Mouse (Mus musculus): Measurements from ENCODE around the gene Mettl7a3. TPM values are rescaled to one million over a fixed set of nuclear protein-coding genes. Genes with fewer than 3 reads are reported as not detected.
A peak's percentile ranks its signal among the peaks of the same experiment; 100 is the strongest.
"Not testable (repeated sequence)": the region's sequence is repeated elsewhere in the genome, so short reads cannot be mapped to it uniquely, and the experiment has no call there.

Mettl7a3 gene
- polyA plus RNA-seq, 1 experiment from 2014 or later, result not detected

DNA sequence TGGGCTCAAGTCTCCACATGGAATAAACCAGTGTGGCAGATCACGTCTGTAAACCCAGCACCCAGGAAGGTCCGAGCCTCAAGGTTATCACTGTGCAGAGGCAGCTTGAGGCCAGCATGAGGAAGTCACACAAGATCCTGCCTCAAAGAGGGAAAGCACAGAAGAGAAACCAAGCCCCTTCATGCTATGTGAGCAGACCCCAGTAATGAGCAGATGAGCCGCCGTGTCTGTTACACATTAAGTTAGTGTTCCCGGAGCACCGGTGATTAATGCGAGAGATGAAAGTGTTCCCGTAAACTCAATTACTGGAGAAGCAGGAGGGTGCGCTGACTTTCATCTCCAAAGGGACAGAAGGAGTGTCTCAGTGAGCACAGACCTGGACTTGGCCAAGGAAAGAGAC, 31.2 kb downstream of the Mettl7a3 start:
- not testable (repeated sequence) for H3K27me3 ChIP-seq (replicated peaks; ENCODE audit: control insufficient read depth, insufficient read depth, low read length); H3K4me3 ChIP-seq (ENCODE audit: low read depth, low read length); H3K9ac ChIP-seq (ENCODE audit: low read length); H3K27ac ChIP-seq (ENCODE audit: low read depth, low read length); ATAC-seq; H3K9me3 ChIP-seq (replicated peaks; ENCODE audit: control insufficient read depth, low read length); H3K36me3 ChIP-seq (ENCODE audit: control insufficient read depth, insufficient read depth, low read length); H3K4me2 ChIP-seq (ENCODE audit: low read length); H3K4me1 ChIP-seq (ENCODE audit: control insufficient read depth, insufficient read depth, low read length); DNase-seq (ENCODE audit: low spot score)
- WGBS, result 64% methylated on average over 7 of the region's 9 CpGs

DNA sequence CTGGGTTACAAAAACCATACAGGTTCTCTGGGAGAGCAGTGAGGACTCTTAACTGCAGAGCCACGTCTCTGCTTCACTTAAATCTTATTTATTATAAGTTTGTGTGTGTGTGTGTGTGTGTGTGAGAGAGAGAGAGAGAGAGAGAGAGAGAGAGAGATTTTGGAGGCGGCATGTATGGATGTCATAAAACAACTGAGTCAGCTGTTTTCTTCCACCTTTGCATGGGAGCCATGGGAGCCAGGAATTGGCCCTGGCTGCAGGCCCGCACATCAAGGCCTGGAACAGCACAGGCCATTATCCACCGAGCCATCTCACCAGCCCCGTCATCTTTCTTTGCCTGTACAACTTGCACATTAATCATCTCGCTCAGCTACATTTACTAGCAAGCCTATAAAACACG, 32.4 kb downstream of the Mettl7a3 start:
- no peak for ATAC-seq

DNA sequence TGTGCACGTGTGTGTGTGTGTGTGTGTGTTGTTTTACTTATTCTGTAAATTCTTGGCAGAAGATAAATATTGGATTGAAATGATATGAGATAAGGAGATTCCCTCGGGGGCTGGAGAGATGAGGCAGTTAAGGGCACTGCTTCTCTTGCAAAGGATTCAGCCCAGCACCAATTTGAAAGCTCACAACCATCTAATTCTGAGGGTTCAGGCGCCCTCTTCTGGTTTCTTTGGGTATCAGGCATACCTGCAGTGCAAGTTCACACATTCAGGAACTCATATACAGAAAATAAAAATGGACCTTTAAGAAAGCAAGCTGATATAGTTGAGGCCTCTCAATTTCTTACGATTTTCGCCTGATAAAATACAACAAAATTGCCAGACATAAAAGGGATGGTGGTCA, 40.3 kb downstream of the Mettl7a3 start:
- Histone ChIP-seq H3K27ac (ENCODE audit: low read depth, low read length) (no peak overlapping the region), H3K4me2 (ENCODE audit: low read length) (no peak overlapping the region), H3K36me3 (ENCODE audit: control insufficient read depth, insufficient read depth, low read length) (no peaks in the 10 kb centered on the region), H3K4me1 (ENCODE audit: control insufficient read depth, insufficient read depth, low read length) (no peaks in the 10 kb centered on the region), H3K27me3 (replicated peaks; ENCODE audit: control insufficient read depth, insufficient read depth, low read length) (no peaks in the 10 kb centered on the region), H3K4me3 (ENCODE audit: low read depth, low read length) (no peak overlapping the region), H3K9me3 (replicated peaks; ENCODE audit: control insufficient read depth, low read length) (no peaks in the 10 kb centered on the region), H3K9ac (ENCODE audit: low read length) (no peak overlapping the region)
- DNase-seq (ENCODE audit: low spot score) (peak; percentile 84), ATAC-seq (0 out of 2 replicates have a peak, but pooled peaks have one; percentile 29)
- 38% methylated on average over 5 of the region's 5 CpGs for WGBS

More for the DNA sequence above, 32.4 kb downstream of the Mettl7a3 start:
- no peaks in the 10 kb centered on the region for H3K4me1 ChIP-seq (ENCODE audit: control insufficient read depth, insufficient read depth, low read length)
- no peaks in the 10 kb centered on the region for H3K9me3 ChIP-seq (replicated peaks; ENCODE audit: control insufficient read depth, low read length)
- no peak overlapping the region for H3K4me2 ChIP-seq (ENCODE audit: low read length)
- 84% methylated on average over 7 of the region's 7 CpGs for WGBS
- no peak overlapping the region for H3K4me3 ChIP-seq (ENCODE audit: low read depth, low read length)
- H3K27ac ChIP-seq (ENCODE audit: low read depth, low read length), result no peak overlapping the region
- H3K9ac ChIP-seq (ENCODE audit: low read length), result no peak overlapping the region
- no peak for DNase-seq (ENCODE audit: low spot score)
- no peaks in the 10 kb centered on the region for H3K27me3 ChIP-seq (replicated peaks; ENCODE audit: control insufficient read depth, insufficient read depth, low read length)
- H3K36me3 ChIP-seq (ENCODE audit: control insufficient read depth, insufficient read depth, low read length), result no peaks in the 10 kb centered on the region

- not testable (repeated sequence) for DNase-seq (ENCODE audit: low spot score); H3K4me3 ChIP-seq (ENCODE audit: low read depth, low read length); H3K27me3 ChIP-seq (replicated peaks; ENCODE audit: control insufficient read depth, insufficient read depth, low read length); H3K9me3 ChIP-seq (replicated peaks; ENCODE audit: control insufficient read depth, low read length); H3K4me1 ChIP-seq (ENCODE audit: control insufficient read depth, insufficient read depth, low read length); H3K9ac ChIP-seq (ENCODE audit: low read length); H3K4me2 ChIP-seq (ENCODE audit: low read length); H3K27ac ChIP-seq (ENCODE audit: low read depth, low read length); H3K36me3 ChIP-seq (ENCODE audit: control insufficient read depth, insufficient read depth, low read length)
- WGBS, result 23% methylated on average over 3 of the region's 9 CpGs
- peak; percentile 61 for ATAC-seq
These were observed 43.2 kb downstream of the Mettl7a3 start for GRCm38 (mm10) chr15:100377847-100378505.

DNA sequence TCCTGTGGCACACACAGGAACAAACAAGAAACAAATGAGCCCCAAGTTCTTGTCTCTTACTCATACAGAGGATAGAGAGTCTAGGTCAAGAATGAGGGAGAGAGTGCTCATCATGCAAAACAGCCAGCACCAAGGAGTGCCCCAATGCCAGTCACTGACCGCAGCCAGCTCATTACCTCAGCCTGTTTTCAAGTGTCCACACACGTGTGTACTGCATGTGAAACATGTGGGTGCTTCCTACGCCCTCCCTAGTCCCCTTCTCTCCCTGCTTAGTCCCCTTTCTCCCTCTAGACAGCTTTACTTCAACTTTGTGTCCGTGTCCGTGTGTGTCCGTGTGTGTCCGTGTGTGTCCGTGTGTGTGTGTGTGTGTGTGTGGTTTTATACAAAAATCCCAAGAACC, 44.9 kb downstream of the Mettl7a3 start:
- no peak for ATAC-seq
- Histone ChIP-seq H3K9me3 (replicated peaks; ENCODE audit: control insufficient read depth, low read length) (no peaks in the 10 kb centered on the region), H3K36me3 (ENCODE audit: control insufficient read depth, insufficient read depth, low read length) (no peaks in the 10 kb centered on the region), H3K9ac (ENCODE audit: low read length) (no peak overlapping the region), H3K4me2 (ENCODE audit: low read length) (no peak overlapping the region), H3K27ac (ENCODE audit: low read depth, low read length) (no peak overlapping the region), H3K4me3 (ENCODE audit: low read depth, low read length) (no peak overlapping the region), H3K4me1 (ENCODE audit: control insufficient read depth, insufficient read depth, low read length) (no peaks in the 10 kb centered on the region), H3K27me3 (replicated peaks; ENCODE audit: control insufficient read depth, insufficient read depth, low read length) (no peaks in the 10 kb centered on the region)
- DNase-seq (ENCODE audit: low spot score), result no peak
- WGBS, result 88% methylated on average over 8 of the region's 8 CpGs

DNA sequence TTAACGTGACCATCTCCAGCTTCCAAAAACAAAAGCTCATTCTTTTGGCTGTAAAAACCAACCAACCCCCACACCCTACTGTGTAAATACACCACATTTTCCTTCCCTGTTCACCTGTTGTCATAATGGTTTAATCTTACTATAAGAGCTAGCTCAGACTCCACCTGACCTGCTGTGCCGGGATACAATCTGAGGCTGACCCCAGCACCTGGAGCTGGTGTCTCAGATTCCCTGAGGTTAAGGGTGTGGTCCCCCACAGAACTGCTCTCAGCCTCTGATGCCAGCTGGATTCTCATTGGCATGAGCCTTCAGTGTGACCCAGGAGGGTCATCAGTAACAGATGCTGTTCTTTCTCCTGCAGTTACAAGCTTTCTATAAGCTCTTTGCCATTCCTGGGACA, 45.4 kb downstream of the Mettl7a3 start:
- no peak for ATAC-seq
- Histone ChIP-seq H3K27me3 (replicated peaks; ENCODE audit: control insufficient read depth, insufficient read depth, low read length) (no peaks in the 10 kb centered on the region), H3K4me3 (ENCODE audit: low read depth, low read length) (no peak overlapping the region), H3K4me2 (ENCODE audit: low read length) (no peak overlapping the region), H3K4me1 (ENCODE audit: control insufficient read depth, insufficient read depth, low read length) (no peaks in the 10 kb centered on the region), H3K9me3 (replicated peaks; ENCODE audit: control insufficient read depth, low read length) (no peaks in the 10 kb centered on the region), H3K27ac (ENCODE audit: low read depth, low read length) (no peak overlapping the region), H3K9ac (ENCODE audit: low read length) (no peak overlapping the region), H3K36me3 (ENCODE audit: control insufficient read depth, insufficient read depth, low read length) (no peaks in the 10 kb centered on the region)
- 75% methylated on average over 2 of the region's 2 CpGs for WGBS
- DNase-seq (ENCODE audit: low spot score), result no peak

DNA sequence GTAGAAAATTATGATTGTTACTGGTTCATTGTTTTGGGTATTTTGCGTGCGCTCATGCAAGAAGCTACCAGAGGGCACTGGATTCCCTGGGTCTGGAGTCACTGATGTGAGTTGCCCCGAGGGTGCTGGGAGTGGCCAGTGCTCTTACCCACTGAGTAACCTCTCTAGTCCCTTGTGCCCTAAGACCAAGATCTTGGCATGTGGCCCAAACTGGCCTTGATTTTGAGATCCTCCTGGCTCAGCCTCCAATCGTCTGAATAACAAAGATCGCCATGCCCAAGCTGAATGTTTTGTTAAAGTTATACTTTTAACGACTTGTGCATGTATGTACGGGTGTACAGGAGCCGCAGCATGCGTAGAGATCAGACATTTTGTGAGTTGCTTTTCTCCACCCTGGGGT, 51.0 kb downstream of the Mettl7a3 start:
- Histone ChIP-seq H3K4me3 (ENCODE audit: low read depth, low read length) (no peak overlapping the region), H3K4me1 (ENCODE audit: control insufficient read depth, insufficient read depth, low read length) (no peaks in the 10 kb centered on the region), H3K9me3 (replicated peaks; ENCODE audit: control insufficient read depth, low read length) (no peaks in the 10 kb centered on the region), H3K27me3 (replicated peaks; ENCODE audit: control insufficient read depth, insufficient read depth, low read length) (no peaks in the 10 kb centered on the region), H3K36me3 (ENCODE audit: control insufficient read depth, insufficient read depth, low read length) (no peaks in the 10 kb centered on the region), H3K4me2 (ENCODE audit: low read length) (no peak overlapping the region), H3K27ac (ENCODE audit: low read depth, low read length) (no peak overlapping the region), H3K9ac (ENCODE audit: low read length) (no peak overlapping the region)
- WGBS, result 89% methylated on average over 9 of the region's 9 CpGs
- ATAC-seq (no peak), DNase-seq (ENCODE audit: low spot score) (no peak)

GRCm38 (mm10) chr15:100387544-100388223, 53.0 kb downstream of the Mettl7a3 start:
- ATAC-seq (no peak), DNase-seq (ENCODE audit: low spot score) (no peak)
- 94% methylated on average over 17 of the region's 17 CpGs for WGBS
- 0 out of 2 replicates have a peak, but pooled peaks cover 2% of the 10 kb centered on the region for H3K36me3 ChIP-seq (ENCODE audit: control insufficient read depth, insufficient read depth, low read length)
- H3K27me3 ChIP-seq (replicated peaks; ENCODE audit: control insufficient read depth, insufficient read depth, low read length), result no peaks in the 10 kb centered on the region
- H3K9me3 ChIP-seq (replicated peaks; ENCODE audit: control insufficient read depth, low read length), result no peaks in the 10 kb centered on the region
- H3K4me3 ChIP-seq (ENCODE audit: low read depth, low read length), result no peak overlapping the region
- H3K27ac ChIP-seq (ENCODE audit: low read depth, low read length), result no peak overlapping the region
- H3K4me1 ChIP-seq (ENCODE audit: control insufficient read depth, insufficient read depth, low read length), result no peaks in the 10 kb centered on the region
- H3K9ac ChIP-seq (ENCODE audit: low read length), result no peak overlapping the region
- H3K4me2 ChIP-seq (ENCODE audit: low read length), result no peak overlapping the region

DNA sequence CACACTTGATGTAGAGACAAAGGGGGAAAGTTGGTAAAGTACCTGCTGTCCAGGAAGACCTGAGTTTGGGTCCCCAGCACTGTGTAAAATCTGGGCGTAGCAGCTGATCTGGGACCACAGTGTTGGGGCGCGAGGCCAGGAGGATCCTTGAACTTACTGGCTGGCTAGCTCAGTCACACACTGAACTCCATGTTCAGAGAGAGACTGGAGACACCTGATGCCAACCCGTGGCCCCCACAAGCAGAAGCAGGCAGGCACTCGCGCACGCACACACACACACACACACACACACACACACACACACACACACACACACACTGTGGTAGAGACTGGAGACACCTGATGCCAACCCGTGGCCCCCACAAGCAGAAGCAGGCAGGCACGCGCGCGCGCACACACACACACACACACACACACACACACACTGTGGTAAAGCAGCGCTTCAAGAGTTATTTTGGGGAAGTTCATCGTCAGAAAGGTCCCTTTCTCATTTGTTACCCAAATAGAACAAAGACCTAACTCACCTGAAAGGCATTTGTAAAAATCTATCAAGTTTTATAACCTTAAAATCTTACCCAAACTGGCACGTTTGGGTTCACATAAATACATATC, 53.6 kb downstream of the Mettl7a3 start:
- Histone ChIP-seq H3K4me1 (ENCODE audit: control insufficient read depth, insufficient read depth, low read length) (no peaks in the 10 kb centered on the region), H3K4me3 (ENCODE audit: low read depth, low read length) (no peak overlapping the region), H3K36me3 (ENCODE audit: control insufficient read depth, insufficient read depth, low read length) (peaks cover 9% of the 10 kb centered on the region), H3K4me2 (ENCODE audit: low read length) (no peak overlapping the region), H3K27me3 (replicated peaks; ENCODE audit: control insufficient read depth, insufficient read depth, low read length) (no peaks in the 10 kb centered on the region), H3K27ac (ENCODE audit: low read depth, low read length) (no peak overlapping the region), H3K9ac (ENCODE audit: low read length) (no peak overlapping the region), H3K9me3 (replicated peaks; ENCODE audit: control insufficient read depth, low read length) (no peaks in the 10 kb centered on the region)
- ATAC-seq (no peak), DNase-seq (ENCODE audit: low spot score) (no peak)
- WGBS, result 88% methylated on average over 16 of the region's 16 CpGs
